Mouse (Mus musculus) lung, postnatal 36 days (tissue): Measurements from ENCODE around the gene Rhot1.

Experiments
- DNase-seq: peaks from one replicate; pipeline ENCODE4 v3.0.0; 2022; ENCODE audit warnings: mixed read lengths

The Rhot1 gene

DNA sequence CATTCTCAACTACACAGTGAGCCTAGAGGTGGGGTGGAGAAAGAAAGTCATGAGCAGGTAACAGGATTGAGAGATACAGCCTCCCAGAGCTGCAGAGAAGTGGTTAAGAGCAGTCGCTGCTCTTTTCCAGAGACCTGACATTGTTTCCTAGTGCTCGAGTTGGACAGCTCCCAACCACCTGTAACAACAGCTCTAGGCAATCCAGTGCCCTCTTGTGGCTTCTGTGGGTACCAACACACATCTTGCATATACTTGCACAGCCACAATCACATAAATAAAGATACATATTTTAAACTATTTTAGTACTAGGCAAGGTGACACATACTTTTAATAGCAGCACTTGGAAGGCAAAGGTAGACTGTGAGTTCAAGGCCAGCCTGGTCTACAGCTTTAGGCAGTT lies 82.2 kb downstream of the Rhot1 start:
- DNase-seq, result no peak

DNA sequence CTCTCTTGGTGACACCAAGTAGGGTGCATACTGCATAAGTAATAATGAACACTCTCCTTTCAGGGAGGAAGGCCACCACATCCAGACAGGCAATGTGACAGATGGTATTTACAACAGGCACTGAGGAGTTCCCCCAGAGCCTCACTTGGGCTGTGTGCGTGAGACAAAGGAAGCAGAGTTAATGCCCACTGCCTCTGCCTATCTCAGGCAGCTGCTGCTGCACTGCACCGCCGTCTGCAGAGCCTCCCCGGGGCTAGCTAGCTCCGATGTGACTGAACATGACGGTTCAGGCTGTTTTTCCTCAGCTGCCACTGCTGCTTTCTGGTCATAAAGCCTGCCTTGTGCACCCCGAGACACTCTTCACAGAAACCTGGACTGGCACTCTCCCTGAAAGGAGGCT lies 83.6 kb downstream of the Rhot1 start:
- DNase-seq, result no peak

DNA sequence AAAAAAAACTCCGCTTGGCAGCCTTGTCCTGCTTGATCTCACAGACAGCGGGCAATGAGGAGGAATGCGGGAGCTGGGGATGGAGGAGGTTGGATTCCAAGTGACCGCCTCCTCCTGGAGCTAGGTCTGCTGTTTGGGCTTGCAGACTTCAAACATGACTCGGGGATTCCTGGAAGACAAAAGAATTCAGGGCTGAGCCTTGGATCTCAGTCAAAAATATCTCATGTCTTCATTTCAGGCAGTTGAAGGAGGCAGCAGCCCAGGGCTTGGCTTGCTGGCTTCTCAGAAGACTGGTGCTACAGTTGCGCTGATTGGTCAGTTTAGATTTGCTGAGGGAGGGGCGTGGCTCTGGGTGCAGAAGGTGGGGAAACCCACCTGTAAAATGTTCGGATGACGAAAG lies 86.2 kb downstream of the Rhot1 start:
- no peak for DNase-seq

DNA sequence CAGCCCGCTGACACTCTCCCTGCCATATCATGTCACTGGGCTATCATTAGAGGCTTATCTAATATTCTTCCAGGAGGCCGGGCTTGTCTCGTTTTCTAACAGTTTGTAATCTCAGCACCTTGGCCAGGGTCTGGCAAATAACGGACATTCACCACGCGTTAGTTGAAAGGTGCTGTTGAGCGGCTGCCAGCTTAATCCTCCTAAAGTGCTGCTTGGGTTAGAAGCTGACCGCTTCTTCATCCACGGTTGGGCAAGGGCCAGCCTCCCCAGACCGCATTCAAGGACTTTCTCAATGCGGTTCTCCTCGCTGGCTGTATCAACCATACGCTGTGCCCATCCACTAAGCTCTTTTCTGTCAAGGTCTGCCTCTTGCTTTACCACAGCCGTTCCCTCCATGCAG lies 87.0 kb downstream of the Rhot1 start:
- DNase-seq, result peak; percentile 13

DNA sequence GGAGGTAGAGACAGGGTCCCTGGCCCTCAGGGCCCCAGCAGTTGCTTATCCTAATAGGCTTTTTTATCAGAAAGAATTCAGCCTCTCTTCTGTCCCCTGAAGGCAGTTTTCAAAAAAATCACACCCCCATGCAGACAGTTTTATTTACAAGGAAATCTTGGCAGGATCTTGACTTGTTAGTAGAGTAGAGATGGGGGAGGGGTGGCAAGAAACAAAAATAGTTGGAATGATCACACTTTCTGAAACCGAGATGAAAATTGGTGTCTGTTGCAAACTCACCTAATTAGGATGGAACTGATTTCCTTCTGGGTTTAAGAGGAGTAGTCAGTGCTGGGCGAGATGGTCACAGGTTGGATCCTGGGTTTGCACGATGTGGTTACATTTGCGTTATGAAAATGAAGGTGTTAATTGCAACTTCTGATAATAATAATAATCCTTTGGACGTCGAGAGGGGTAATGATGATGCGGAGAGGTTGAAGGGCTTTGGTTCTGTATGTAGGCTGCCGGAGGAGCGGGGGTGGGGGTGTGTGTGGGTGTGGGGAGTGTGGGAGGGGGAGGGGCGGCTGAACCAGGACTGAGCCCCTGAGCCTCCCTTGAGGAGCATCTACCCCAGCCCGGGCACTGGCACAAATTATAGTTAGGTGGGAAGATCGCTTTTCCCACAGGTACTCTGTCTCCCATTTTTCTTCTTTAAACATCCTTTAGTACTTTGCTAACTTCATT lies 90.9 kb downstream of the Rhot1 start:
- no peak for DNase-seq

DNA sequence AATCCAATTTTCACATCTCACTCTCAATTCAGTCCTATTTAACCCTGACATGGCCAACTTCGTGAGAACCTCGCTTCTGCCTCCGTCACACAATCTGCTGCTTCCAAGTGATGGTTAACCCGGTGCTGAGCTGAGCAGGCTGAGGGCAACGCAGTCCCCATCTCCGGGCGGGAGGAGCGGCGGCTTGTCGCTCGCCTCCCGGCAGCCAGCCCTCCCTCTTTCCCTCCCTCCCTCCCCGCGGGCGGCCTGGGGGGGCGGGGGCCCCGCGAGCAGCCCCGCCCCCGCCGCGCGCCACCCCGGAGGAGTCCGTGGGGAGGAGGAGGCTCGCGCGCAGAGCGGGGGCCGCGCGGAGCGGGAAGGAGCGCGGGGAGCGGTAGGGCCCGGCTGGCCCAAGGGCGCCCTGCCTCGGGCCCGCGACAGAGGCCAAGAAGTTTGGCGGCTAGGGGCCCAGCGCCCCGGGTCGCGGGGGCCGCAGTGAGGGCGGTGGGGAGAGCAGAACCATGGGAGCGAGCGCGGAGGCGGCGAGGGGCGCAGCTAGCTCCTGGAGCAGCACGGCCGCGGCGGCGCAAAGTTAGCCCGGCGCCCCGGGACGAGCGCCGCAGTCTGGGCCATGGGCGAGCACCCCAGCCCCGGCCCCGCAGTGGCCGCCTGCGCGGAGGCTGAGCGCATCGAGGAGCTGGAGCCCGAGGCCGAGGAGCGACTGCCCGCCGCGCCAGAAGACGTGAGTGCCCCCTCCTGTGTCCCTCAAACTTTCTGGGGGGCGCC lies 91.9 kb downstream of the Rhot1 start, which contains the start of gene Rhbdl3:
TSS of gene Rhbdl3 (plus strand) at position 362 of the 765 bp plus-strand sequence.
- peak; percentile 35 for DNase-seq

DNA sequence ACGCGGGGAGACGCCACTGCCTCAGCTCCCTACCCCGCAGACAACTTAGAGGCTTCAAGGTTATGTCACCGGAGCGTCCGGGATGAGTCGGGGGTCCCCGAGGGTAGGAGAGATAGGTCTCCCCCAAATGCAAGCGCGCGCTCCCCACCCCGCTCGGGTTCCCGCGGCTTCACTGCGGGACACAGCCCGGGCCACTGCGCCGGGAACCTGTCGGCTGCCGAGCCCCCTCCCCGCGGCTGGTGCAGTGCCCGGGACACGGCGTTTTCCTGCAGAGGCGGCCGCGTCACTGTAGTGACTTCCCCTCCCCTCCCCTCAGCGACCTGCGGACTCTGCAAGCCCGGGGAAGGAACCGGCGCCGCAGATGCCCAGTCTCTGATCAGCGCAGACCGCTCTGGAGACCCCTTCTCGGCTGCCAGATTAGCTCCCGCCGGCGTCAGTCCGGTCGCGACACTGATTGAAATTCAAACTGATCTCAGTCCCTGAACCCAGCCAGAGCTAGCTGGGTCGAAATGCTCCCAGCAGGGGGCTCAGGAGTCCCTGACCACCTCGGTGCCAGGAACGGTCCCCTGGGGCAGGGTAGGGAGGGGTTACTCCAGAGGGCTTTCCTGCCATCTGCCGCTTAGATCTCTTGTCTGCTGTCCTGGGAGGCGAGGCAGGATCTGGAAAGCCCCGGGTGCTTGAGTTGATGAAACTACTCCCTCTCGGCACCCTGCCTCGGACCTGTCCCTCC lies 92.7 kb downstream of the Rhot1 start:
- peak; percentile 35 for DNase-seq

DNA sequence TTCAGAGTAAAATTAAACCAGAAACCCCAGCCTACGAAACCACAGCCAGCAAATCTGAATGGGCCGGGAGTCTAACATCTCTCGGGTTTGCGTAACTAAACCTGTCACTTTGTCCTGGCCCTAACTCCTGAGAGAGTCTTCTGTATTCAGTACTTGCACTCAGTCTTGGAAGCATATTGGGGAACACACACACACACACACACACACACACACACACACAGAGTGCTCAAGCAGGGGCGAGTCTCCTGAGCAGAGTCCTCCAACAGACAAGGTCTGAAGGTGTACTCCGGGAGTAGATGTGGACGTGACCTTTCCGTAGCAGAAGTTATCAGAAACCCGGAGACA lies 93.2 kb downstream of the Rhot1 start:
- no peak for DNase-seq

DNA sequence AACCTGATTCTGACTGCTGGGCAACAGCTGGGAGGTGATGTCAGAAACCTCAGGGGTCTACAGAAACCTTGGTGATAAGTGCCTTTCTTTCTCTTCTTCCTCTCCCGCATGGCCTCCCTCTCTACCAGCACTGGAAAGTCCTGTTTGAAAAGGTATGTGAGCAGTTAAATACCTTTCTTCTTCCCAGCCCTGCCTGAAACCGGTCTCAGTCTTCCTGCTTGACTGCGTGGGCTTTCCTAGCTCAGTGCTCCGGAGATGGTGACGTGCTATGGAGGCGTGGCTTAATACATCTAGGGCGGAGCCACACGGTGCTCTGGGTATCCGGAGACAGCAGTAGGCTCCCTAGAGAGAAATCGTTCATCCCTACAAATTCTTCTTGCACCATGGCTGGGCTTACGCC lies 93.7 kb downstream of the Rhot1 start:
- DNase-seq, result peak; percentile 90

DNA sequence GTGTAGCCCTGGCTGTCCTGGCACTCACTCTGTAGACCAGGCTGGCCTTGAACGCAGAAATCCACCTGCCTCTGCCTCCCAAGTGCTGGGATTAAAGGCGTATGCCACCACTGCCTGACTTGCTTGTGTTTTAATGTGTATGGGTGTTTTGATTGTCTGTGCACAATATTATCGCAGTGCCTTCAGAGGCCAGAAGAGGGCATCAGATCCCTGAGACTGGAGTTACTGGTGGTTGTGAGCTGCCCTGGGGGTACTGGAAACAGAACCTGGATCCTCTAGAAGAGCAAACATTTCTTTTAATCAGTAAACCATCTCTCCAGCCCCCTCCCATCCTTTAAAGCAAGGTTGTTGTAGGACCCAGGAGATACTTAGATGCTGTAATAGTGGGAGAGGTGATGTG lies 94.9 kb downstream of the Rhot1 start:
- no peak for DNase-seq

DNA sequence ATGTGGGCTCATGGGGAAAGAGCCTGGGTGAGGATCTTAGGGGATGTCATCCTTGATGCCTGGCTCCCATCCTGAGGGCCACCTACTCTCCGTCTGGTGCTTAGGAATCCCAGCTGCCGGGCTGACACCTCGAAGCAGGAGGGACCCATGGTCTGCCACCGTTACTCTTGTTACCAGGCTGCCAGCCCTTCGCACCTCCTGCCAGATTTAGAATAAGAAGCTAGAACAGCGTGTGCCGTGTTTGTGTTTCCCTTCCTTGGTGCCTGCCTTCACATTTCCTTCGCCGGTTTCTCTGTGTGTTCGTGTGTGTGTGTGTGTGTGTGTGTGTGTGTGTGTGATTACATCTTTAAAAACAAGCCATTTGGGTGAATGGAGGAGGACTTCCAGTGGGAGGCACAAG lies 96.0 kb downstream of the Rhot1 start:
- no peak for DNase-seq

DNA sequence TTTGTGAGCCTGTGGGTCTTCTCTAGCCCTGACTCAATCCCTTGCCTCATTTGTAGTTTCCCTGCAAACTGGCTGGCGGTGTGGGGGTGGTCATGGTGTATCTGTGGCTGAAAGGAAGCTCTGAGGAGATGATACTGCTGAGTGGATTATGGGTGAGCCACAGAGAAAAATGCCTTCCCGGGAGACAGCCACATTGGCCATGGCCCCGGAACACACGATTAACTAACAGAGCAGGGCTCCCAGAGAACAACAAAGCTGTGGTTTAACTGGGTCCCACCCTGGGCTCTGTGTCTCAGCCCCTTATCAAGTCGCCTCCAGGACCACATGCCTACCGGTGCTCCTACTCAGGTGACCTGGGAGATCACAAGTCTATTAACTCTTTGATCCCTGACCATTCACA lies 99.7 kb downstream of the Rhot1 start:
- no peak for DNase-seq

DNA sequence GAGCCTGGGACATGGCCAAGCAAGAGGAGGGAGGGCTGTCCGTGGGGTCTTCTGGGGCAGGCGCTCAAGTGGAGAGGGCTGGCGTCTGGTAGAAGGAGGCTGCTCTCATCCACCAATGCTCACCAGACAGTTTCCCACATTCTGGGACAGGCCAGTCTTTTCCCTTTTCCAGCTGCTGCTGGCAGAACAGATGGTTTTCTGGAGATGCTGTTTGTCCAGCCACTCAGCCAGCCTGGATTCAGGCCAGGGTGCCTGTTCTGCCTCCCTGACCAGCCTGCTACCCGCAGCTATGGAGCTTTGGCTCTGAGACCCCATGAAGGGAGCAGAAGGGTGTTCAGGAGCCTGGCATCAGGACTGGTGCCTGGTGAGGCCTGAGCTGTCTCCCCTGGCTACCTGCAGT lies 102.5 kb downstream of the Rhot1 start:
- DNase-seq, result no peak

DNA sequence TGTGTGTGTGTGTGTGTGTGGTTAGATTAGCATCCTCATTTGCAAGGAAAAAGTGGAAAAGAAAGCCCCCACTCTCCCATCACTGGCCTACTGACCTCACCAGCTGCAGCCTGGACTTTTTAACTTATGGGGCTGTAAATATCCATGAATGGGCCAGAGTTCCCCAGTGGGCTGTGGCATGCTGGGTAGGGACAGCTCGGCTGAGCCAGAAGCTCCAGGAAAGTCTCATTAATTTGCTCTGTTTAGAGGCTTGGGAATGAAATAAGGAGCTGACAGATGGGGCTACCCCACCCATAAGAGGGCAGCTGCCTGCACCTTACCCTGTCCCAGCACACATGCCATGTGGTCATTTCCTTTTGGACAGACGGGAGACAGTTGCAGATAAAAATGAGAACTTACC lies 103.2 kb downstream of the Rhot1 start:
- no peak for DNase-seq

DNA sequence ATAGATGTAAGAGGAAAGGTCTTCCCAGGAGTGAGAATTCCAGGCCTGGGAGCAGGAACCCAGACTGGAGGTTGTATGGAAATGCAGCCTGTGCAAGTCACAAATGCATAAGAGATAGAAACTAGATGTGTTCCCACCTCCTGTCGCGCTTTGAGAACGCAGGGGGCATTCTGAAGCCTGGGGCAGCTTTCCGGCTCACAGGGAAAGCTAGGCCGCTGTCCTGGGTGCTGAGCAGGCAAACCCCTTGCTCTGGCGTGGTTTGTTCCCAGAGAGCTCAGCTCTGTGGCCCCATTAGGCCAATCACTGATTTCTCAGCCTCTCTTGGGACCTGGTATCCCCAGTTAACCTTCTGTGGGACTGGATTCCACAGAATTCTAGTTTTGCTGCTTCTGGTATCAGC lies 103.7 kb downstream of the Rhot1 start:
- no peak for DNase-seq

DNA sequence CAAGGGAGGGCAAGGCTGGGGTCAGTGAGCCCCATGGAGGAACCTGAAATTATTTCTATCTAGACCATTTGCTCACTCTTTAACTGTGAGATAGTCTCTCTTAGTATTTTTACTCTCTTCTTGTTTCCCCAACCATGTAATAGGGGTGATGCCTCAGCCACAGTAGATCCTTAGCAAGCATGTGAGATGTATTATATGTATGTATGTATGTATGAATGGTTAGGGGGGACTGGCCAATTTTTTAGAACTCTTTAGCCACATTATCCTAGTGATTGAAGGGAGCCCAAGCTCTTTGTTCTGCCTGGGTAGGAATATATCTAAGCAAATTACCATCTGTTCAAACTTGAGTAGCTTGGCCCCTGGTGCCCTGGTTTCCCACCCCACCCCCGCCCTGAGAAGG lies 104.6 kb downstream of the Rhot1 start:
- DNase-seq, result no peak

DNA sequence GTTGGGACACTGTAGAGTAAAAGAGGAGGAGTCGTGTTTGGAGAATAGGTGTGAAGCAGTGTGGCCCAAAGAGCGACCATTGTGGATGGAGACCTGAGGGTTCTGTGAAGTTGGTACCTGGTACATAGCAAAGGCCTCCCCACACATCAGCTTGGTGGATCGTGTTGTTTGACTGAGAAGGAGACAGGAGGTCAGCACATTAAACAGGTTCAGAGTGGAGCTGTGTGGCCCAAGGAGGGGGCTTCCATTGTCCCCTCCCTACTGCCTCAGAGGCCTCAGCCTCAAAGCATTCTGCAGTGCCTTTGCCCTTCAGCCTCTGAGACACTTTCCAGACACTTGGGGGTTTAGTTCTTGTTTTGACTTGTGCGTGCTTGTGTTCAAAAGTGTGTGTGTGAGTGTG lies 105.1 kb downstream of the Rhot1 start:
- DNase-seq, result no peak

DNA sequence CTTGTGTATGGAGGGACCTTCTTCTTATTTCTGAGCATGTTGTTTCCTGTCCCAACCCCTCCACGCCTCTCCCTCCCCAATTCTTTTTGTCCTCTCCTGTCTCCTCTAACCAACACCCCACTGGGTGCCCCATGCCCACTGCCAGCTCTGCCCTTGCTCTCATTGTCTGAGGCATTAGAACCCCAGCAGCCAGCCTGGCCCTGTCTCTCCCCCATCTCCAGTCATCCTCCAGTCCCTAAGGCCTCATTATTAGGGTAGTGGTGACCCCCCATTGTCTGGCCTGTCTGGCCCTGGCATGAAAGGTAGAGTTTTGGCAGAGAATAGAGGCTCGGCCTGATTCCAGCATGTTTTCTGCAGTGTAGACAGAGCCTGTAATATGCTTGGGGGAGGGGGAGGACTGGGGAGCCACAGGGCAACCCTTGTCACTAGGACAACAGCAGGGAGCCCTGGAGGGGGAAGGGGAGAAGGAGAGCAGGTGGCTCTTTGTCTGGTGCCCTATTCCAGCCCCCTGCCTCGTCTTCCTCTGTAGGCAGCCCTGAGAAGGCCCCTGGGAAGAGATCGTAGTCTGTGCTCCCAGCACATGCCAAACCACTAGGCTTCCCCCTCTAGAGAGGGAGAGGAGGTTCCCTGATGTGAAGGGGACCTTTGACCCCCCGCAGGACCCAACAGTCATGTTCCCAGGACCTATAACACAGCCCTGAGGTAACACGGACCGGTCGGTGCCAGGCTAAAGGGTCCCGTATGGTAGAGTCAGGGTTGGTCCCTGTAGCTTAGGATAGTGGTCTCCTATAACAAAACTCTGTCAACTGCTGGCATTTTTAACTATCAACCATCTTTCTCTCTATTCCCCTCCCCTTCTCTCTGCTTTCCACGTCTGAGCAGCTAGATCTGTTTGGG lies 107.2 kb downstream of the Rhot1 start:
- no peak for DNase-seq
